Mouse (Mus musculus) hematopoietic stem cell, adult 5-6 weeks (primary cell): ENCODE measurements around the gene Slfn2. TPM values are rescaled to one million over a fixed set of nuclear protein-coding genes. Genes with fewer than 3 reads are reported as not detected.

Source experiments
- ATAC-seq, 2 experiments: fragments of 125-278 bp in 1 of 2; replicated peaks in 1 of 2; 2 replicates each; pipeline ENCODE4 v1.8.0; 2016 to 2017; ENCODE audit warnings: inconsistent platforms in 2 of 2, mild to moderate bottlenecking in 2 of 2, moderate number of reproducible peaks in 2 of 2, low read depth in 1 of 2, moderate TSS enrichment in 1 of 2; ENCODE audit not compliant: low FRiP score in 2 of 2, poor library complexity in 2 of 2, severe bottlenecking in 2 of 2, insufficient read depth in 1 of 2, low TSS enrichment in 1 of 2
- total RNA-seq: library from RNA; stranded (forward); fragments of 172-1452, 232-1000 nt; gene quantifications from 2 replicates; pipeline ENCODE4 v1.2.3, GENCODE M21; 2017

Gene Slfn2
- total RNA-seq, 1 experiment from 2014 or later = 37.2 TPM

DNA sequence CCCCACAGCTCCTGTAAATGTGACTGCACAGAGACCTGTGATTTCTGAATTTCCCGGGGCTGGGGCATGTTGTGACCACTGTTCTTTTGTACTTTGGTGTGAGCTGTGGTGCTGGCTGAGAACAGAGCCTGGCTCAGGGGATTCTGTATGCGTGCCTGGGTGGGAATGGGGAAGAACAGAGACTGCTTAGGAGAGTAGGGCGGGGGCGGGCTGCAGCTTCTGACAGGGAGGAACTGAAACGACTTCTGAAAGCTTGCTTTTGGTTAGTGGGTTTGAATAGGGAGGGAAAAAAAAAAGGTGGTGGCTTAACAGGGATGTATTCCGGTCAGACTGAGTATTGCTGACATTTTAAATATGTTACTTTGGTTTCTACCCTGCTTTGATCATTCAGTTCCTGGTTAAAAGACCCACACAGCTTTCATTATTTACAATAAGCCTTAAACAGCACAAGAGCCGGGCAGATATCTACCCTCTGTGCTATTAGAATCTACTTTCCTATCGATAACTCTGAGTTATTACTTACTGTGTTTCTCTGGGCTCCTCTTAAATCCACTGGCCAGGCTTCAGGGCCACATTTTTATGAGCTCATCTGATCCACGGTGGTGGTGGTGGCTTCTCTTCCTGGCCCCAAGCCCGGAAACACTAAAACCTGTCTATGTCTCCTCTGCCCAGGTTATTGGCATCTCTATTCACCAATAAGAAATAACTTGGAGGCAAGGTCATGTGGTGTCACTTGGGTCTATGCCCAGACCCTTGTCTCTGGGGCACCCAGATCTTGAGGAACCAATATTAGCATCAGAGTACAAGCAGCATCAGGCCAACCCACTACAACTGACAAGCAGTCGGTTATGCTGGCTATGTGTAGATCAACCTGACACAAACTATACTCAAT is 2.0 kb downstream of the Slfn2 start:
- peak; percentile 66 to 87 for ATAC-seq

DNA sequence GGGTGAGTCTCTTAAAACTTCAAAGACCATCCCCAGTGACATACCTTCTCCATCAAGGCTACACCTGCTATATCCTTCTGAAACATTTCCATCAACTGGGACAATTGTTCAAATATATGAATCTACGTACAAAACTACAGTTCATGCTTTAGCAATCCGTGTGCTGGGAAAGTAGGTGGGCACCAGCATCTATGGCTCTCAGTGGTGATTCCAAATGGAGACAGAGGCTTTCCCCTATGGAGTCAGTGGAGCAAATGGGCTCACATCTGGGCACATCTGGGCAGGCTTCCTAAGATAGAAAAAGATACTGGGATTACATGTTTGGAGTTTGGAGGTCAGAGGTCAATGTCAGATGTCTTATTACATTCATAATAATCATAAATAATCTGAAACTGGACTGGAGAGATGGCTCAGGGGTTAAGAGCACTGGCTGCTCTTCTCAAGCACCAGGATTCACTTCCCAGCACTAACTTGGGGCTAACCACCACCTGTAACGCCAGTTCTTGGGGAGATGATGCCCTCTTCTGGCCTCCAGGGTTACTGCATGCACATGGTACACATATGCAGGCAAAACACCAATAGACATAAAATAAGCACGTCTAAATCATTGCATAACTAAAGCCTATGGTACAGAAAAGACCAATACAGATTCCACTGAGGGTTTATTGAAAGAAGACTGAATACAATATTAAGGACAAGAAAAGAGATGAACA is 3.2 kb downstream of the Slfn2 start:
- ATAC-seq = no peak

DNA sequence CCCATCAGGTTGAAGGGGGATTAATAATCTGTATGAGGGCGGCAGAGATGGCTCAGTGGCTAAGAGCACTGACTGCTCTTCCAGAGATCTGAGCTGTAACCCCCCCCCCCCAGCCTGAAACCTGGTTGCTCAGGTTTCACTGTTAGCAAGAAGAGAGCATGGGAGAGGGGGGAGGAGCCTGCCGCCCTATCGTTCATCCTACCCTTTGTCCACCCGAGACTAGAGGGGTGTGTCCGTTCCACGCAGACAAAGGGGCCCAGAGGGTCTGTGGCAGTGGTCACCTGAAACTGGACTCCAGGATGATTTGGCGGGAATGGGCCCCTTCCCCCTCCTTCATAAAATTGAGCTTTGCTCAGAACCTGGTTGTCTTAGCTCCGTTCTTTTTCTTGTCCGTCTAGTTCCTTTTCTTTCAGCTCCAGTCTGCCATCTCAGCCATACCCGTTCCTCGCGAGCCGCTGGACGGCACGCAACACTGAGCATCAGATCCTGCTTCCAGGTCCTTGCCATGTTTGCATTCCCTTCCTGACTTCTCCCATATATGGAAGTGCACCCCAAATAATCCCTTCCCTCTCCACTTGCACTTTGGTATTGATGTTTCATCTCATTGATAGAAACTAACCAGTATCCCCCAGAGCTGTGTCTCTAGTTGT is 5.5 kb downstream of the Slfn2 start:
- ATAC-seq = no peak

DNA sequence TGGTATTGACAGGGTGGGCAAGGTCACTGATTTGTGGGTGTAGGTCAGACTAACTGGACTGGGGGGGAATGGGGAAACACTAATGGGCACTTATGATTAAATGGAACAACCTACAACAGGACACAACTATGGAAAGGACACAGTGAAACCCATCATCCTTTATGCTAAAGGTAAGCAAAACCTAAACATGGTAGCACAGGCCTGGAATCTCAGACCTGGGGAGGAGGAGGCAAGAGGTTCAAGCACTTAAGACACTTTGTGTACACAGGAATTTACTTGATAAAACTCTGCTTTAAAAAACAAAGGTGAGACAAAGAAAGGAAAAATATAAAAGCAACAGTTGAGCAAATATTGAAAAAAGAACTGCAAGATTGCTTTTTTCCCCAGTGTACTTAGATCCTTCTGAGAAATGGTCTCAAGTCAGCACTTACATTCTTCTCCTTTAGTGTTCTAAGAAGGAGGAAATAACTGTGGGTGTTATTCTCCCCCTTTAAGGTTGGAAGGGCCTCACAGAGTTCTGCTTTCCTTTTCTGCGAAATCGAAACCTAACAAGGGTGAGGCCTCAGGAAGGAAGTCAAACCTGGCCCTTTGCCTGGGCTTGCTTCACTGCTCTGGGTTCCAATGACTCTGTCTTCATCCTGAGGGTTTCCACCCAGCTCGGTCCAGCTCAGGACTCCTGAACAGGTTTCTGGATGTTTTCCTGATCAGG is 13.0 kb downstream of the Slfn2 start:
- peak; percentile 99 to 100 for ATAC-seq

DNA sequence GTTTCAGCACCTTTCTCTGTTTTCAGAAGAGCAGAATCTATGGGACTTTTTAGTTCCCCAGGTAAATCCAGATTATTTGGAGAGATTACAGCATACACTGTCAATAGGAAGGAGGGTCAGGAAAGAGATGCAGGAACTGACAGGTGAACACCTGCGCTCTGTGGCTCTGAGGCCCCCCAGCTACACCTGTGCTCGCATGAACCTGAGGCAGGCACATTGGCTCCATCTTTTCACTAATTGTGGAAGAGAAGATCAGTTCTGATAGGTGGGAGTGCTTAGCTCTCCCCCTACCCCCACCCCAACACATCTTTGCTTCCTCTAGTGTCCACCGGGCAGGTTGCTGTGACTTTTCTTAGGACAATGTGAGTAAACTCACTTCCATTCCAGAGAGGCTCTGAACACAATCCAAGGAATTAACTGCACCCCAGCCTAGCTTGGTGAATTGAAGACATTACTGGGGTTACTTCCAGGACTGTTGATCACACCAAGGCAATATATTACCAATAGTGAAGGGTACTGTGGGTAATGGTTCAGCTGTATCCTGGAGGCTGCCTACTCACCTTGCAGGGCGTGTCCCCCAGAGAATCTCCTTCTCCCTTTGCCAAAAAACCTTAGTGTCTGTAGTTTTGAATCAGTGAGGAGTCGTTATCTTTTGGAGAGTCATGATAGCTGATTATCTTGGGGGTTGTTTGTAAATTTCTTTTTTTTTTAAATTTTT is 13.7 kb downstream of the Slfn2 start:
- ATAC-seq = 0 out of 4 replicates have a peak, but pooled peaks of 1 of the 2 experiments have one; percentile 9

DNA sequence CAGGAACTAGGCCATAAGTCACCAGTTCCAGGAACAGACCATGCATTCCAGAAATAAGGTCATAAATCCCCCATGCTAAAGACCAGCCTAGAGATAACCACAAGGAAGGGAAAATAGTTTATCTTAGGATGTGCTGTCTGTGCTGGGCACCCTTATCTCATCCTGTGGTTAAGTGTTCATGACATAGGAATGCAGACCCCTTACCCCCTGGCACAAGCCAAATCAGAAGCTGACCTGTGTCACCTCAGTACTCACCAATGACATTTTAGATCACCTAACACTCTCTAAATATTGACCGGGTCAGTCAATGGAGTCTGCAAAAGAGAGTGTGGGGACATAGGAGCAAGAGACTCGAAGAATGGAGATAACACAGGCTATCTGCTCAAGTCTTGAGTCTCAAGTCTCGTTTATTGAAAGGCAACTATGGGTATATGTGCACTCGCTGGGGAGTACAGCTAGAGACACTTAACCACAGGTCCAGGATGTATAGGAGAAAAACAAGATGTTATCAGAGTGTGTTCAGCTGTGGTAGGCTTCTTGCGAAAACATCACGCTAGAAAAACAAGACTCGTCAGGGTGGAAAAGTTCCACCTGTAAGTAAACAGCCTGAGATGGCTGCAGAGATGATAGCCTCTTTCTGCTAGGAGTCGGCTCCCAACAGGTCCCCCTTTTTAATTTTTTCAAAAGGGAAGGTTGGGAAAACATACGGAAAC is 14.7 kb downstream of the Slfn2 start:
- no peak for ATAC-seq

DNA sequence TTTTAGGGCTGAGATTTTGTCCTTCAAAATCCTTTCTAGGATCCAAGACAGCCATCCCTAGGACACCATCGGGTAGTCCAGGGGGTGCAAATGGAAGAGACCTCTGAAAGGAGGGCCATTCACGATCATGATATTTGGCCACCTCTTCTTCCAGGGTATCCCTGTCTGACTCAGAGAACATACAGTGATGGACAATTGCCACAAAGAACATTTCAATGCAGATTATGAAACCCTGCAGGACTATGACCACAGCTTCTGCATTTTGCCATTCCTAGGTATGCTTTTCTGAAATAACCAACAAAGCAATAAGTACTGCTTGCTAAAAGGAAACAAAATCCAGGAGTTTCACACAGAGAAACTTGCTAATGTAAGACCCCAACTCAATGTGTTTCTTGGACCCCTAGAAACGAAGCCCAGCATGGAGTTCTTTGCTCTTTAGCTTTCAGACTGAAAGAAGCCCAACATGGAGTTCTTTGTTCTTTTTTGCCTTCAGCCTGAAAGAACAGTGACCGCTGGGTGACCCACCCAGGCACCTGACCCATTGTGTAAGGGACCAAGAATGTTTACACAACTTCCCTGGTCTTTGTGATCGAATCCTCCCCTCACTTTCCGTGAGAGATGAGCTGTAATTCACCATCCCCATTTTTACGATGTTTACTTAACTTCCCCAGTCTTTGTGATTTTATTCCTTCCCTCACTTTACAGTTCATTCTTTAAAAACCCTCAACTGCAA is 18.0 kb downstream of the Slfn2 start:
- peak in 1 of 2 experiments; percentile 26; a peak in 1 of 4 replicates for ATAC-seq

DNA sequence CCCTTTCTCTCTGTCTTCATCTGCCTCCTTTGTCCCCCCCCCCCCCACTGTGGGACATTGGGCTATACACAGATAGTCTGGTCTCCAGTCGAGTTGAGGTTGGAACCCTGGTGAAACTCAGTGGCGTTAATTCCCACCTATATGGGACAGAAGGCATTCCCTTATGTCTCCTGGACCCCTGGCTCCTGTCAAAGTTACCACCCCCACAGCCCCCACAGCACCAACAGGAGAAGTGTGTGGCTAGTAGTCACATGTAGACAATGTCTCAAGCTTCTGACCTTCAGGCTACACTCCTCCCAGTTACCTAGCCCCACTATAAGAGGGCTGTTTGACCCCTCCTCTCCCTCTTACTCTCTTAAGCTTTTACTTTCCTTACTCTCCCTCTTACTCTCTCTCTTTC is 19.2 kb downstream of the Slfn2 start:
- ATAC-seq = no peak

DNA sequence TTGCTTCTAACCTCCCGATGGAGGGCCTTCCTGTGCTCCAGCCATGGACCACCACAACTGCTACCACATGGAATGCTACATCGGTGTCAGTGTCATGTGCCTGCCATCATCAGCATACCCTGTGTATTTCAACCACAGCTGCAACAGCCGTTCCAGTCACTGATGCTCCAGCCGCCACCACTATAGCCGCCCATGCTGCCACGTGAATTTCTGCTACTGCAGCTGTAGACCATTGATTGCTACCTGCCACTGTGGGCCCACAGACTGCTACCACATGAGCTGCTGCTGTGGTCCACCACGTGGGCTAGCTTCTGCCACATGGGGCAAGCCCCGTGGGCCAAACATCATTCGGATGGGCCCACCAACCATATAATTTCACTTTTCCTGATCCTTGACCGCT is 19.8 kb downstream of the Slfn2 start:
- no peak for ATAC-seq

DNA sequence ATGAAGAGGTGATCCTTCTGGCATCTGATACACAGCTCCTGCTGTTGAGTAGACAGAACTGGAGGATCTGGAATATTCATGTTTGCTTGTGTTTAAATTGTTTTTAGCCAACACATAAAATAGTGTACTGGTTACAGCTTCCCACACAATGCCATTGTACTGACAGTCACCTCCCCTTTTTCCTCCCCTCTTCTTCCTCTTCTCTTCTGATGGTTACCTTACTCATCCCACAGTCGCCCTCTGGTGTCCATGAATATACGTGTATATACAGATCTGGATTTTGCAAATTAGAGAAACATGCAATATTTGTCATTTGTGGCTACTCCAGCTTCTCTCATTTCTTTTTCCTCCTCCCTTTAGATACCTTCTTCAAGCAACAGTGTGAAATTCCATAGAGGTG is 50.2 kb downstream of the Slfn2 start:
- peak in 1 of 2 experiments; percentile 53; a peak in 1 of 4 replicates for ATAC-seq

DNA sequence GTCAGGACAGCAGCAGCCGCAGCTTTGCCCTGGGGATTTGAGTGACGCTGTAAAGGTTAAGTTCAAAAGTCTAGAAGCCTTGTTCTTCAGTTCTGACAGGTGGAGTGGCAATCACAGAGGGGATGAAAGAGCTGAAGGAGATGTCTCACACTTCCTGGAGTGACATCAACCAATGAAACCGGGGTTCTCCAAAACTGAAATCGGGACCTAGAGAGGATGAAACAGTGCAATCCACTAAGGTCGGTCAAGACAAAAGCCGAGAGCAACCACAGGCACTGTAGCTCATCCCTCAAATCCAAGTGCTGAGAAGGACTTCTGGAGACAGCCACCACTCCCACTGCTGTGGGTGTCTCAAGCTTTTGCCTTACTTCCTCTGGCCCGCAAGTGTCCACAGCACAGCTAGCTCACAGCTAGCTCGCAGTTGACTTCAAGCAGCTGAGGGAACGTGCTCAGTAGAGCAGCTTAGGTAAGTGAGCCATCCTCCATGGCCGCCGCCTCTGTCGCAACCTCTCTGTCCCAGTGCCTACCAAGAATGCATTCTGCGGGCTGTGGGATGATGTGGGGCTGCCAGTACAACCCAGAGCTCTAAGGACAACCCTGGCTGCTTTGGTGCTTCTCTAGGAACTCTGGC is 51.8 kb downstream of the Slfn2 start, which contains the start of gene Slfn1:
Gene Slfn1 (plus strand): TSS at position 253 of the 631 bp plus-strand sequence.
- no peak for ATAC-seq

DNA sequence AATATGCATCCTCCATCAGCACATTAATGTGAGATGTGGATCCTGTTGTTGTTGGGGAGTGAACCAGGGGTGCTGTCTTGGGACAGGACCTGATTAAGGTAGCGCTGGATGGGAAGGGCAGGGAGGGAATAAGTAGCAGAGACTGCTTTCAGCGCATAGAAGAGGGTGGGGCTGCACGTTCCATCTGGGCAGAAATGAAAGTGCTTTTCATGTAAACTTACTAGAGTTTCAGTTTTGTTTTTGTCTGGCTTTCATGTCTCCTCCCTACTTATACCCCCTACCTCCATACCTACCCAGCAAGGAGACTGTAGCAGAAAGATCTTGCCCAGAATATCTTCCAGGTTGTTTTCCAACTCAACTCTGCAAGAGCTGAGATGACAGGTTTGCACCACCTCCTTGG is 53.1 kb downstream of the Slfn2 start:
- ATAC-seq = peak in 1 of 2 experiments; percentile 42; a peak in 1 of 4 replicates
